Mouse (Mus musculus) lung, postnatal 14 days (tissue): ENCODE measurements around the gene Fcamr.

Source experiments
- DNase-seq: peaks from one replicate; pipeline ENCODE4 v3.0.0; 2021

The Fcamr gene

DNA sequence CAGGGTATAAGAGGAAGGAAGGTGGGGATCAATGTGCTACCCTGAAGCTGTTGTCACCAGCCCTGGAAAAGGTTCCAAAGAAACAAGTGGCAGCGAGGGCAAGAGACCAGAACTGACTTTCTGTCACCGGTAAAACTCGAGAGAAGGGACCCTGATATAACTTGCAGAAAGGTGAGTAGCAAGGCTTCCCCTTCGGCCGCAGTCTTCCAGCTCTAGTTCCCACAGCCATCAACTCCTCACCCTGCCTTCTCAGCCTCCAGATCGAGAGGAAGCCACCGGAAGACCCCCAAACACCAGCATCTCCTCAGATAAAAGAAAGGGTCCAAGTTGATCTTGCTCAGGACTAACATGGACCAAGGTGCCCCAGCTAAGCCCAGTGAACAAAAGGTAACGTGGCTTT, at the start of gene Fcamr:
Gene Fcamr (plus strand): TSS at position 301 of the 400 bp plus-strand sequence.
- DNase-seq, result no peak

DNA sequence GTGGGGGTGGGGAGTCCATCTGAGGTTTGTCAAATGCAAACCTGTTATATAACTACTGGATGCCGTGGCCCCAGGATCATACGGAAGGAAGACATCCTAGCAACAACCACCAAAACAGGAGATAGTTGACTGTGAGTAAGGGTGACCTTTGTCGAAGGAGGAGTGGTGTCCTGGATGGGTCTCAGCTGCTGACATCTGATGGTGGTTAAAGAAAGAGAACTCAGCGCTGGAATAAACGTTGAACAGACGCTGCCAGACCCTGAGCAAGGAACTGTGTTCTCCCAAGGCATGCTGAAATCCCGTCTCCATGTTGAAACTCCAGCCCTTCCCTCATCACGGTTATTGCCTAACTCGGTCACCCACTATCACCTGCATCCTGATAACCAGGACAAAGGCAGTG, 41.0 kb upstream of the Fcamr start:
- DNase-seq, result peak; percentile 55

DNA sequence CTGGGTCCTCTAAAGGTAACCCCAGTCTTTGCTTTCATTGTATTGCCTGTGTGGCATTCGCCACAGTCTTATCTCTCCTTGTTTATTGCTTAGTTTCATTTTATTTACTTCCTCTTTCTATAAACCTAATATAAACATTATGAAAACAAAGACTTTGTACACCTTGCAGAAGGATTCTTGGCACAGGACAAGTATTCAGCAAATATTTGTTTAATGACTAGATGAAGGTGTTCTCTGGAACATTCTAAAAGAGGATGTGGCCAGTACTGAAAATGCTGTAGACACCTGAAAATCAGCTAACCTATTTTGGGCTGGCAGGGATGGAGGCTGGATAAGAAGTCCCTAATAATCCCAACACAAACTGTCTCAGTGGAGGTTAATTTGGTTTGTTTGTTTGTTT, 39.1 kb upstream of the Fcamr start:
- DNase-seq, result no peak

DNA sequence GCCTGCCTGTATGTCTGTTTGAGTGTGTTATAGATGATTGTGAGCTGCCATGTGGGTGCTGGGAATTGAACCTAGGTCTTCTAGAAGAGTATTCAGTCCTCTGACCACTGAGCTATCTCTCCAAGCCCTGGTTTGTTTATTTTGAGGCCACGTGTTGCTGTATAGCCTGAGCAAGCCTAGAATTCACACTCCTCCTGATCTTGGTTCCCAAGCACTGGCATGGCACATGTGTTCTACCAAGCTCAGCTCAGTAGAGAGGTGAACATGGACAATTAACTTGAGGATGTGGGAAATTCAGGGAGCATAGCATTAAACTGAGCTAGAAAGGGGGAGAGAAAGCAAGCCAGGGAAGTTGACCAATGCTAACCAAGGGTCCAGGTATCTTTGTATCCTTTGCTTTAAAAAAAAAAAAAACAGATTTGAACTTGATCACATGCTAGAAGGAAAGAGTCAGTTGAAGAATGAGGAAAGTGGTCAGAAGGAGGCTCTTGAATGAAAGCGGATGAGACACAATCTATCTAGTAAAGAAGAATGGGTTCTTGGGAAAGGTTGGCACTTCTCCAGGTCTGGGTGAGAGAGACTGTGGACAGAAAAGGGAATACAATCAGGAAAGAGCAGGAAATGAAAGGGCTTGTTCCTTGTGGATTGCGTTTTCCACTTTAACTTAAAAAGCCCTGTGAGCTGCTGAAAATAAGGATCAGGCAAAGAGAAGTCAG, 38.5 kb upstream of the Fcamr start:
- DNase-seq, result no peak

DNA sequence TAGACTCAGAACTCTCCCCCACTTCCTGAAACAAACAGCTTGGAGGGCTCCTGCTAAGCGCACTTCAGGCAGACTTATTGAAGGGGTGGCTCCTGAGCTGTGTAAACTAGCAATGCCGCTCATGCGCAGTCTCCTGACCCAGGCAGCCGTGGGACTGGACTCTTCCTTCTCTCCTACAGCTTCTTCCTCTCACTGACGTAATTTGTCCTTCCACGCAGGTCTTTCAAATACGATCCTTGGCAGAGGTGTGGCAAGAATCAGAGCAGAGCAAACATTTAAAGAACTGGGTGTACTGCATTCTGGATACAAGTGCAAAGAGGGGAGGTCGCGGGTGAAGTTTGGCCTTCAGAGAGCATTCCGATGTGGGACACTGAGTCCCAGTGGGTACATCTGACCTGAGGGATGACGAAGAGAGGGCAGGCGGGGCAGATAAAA, 36.7 kb upstream of the Fcamr start:
- DNase-seq, result peak; percentile 76

DNA sequence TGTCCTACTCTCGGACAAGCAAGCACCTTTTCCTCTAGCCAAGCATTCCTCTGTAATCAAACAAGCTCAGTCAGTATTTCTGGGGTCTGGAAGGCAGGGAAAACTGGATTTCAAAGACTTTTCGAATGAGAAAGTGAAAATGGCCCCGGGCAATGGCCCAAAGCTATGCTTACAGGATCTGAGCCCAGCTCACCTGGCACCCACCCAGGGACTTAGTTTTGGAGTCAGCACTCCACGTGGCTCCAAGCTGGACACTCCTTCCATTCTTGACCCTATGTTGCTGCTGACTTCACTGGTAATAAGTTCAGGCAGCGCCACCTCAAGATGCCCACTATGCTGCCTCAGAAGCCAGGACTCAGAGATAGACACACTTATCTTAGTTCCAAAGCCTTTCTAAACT, 33.6 kb upstream of the Fcamr start:
- DNase-seq, result peak; percentile 60

DNA sequence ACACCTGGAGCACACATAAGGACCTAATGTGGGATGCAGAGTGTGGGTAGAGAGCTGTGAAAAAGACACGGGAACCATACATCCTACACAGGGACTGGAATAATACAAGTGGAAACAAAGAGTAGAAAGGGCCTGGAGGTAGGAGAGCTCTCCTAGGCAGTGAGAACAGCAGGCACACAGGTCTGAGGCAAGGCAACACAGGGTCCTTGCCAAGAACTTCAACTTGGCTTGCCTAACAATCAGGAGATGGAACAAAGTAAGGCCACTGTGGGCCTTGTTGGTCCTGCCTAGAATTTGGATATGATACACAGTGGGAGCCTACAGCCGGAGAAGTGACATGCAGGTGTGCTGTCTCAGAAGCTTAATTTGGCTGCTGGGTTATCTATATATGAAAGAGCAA, 30.8 kb upstream of the Fcamr start:
- no peak for DNase-seq

DNA sequence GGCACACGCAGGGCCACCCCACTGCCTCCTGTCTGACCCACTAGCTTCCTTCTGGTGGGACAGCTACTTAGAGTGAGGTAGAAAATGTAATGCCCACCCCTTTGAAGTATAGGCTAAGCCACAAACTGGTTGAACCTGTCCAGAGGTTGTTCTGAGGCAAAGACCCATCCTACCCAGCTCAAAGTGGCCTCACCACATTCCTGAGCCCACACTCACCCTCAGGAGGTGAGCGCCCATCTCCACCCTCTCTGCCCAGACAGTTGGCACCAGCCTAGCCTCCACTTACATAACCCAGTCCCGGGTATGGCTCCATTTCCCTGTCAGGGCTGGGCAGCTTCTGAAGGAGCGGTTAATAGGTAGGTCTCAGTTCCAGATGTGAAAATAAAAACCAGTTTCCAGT, 30.2 kb upstream of the Fcamr start:
- DNase-seq, result peak; percentile 66

DNA sequence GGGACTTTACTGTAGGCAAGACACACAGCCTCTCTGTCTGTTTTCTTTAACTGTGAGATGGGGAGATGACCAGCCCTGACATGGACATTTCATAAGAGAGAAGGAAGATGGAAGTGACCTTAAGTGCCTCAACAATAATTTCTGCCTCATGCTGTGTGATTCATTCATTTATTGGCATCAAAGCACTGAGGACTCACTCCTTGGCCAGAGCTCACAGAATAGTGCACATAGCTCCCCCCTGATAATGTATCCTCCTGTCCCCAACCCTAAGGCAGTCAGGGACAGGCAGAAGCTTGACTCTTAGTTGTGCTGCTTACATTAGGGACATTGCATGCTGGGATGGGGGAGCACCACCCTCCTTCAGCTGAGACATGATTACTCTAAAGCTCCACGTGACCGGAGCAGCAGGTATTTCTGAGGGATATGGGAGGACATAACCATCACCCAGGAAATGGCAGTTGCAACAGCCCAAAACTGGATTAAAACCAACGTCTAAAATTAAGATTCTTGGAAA, 29.7 kb upstream of the Fcamr start:
- no peak for DNase-seq

DNA sequence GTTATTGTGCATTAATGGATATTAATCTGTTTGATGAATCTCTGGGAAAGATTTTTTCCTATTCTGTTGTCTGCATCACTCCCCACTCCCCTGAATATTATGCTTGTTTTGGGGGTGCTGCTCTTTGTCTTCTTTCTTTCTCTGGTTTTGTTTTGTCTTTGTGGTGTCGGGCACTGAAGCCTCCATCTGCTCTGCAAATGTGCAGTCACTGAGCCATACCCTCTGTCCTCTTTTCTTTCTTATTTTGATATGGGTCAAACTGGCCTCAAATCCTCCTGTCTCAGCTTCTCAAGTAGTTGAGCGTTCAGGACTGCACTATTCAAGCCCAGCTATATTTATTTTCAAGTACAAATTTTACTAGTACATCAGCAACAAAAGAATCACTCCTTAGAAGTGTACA, 25.5 kb upstream of the Fcamr start:
- no peak for DNase-seq

DNA sequence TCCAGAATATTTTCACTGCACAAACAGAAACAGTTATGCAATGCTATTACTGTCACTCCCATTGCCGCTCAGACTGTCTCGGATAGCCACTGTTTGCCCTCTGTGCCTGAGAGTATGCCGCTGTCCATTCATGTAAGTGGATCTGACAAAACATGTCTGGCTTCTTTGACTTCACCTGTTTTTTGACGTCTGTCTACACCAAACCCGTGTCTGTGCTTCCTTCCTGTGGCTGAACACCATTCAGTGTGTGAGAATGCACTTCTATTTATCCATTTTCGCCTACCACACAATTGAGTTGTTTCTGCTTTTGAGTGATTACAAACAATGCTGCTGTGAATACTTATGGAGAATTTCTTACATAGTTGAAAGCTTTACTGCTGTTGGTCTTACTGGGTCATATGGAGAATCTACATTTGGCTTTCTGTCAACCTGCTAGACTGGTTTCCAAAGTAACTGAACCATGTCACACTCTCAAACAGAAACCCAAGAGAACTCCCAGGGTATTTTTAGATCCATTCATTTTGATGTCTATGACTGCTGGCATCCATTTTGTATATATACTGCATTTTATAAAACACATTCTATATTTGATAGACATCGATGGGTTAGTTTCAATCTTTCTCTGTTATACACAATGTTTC, 24.9 kb upstream of the Fcamr start:
- DNase-seq, result no peak

DNA sequence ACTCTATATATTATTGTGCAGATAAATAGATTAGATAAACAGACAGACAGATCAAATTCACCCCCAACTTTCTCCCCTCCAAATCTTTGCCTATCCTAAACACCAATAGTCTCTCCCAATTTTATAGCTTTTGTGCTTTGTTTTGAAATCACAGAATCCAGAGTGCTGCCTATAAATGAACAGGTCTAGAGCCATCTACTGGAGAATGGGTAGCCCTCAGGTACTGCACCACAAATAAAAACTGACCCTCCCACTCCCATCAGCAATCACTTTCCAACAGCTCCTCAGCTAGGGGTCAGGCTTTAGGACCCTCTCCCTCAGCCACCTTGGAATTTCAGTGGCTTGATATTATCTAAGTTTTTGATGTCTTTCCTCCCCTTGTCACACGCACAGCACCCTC, 24.1 kb upstream of the Fcamr start:
- DNase-seq, result no peak

DNA sequence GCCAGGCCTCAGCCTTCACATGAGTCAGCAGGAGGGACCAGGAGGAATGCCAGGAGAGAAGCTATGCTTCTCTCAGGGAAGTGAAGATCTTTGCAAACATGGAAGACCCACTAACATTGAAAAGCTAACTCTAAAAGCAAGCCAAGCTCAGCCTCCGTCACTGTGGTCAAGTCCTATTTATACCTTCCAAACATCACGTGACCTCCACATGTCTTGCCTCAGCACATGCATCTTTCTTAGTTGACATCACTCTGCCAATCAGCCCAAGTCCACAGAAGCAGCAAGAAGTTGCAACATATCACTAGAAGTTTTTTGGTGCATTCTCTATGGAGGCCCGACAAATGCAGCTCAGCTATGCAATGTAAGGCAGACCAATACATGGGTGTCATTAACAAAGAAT, 20.8 kb upstream of the Fcamr start:
- DNase-seq, result no peak

DNA sequence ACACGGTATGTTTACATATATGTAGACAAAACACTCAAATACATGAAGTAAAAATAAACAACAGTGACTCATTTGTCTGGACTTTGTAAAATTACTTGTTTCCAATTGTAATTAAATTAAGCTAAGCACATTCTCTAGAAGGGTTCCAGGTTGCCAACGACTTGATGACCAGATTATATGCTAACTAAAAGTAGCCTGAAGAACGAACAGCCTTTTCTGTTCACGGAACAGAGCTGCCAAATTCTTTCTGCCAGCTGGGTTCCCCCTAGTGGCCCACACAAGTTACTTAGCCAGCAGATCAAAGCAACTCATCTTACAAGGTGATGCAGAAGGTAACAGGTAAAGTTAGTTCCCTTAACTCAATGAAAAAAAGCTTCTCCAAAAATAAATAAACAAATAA, 16.6 kb upstream of the Fcamr start:
- DNase-seq, result peak; percentile 46

DNA sequence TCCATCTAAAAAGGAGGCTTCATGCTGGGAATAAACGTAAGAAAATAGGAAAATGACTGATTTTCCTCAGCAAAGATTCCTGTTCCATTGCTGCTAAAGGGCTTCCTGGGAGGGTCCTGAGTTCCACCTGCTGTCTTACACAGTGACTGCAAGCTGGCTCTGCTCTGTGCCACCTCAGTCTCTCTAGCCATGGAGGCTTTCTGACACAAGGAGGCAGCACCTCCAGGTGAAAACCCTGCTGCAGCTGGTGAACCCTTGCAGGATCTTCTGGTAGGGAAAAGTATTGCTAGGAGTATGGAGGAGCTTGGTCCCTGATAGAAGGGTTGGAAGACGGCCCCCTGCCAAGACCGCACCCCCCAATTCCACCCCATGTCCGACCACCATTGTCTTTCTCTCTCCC, 13.7 kb upstream of the Fcamr start:
- DNase-seq, result no peak

DNA sequence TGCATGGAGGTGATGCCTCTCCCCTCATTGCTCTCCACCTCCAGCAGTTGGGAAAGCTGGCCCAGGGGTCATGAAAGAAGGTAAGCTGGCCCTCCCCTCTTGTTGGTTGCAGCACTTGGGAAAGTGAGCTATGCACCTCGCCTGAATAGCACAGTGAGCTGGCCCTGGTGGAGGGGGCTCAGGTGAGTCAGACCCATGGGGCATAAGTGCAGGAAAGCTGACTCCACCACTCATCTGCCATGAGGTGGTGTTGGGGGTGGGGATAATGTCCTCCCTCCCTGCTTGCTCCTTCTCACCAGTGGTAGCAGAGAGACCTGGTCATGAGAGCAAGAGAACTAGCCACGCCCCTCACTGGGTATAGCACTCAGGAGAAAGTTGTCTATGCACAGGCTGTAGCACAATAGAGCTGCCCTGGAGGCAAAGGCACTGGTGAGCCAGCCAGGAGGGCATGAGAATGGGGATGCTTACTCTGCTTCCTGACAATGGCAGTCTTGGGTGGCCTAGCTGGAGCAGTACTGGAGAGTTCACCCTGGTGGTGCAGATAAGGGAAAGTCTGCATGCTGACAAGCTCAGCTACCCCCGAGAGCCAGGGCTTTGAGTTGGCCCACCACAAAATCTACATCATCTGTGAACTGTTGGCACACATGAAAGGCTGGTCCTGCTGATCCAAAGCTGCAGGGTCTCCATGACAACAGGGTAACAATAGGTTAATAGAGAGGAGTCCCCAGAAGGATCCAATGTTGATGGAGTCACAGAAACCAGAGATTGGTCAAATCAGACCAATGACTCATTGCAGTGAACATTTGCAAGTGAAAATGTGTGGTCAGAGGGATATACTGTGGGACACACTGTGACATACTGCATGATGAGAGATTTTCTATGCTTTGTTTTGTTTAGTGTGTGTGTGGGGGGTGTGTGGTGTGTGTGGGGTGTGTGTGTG, 10.9 kb upstream of the Fcamr start:
- DNase-seq, result no peak

DNA sequence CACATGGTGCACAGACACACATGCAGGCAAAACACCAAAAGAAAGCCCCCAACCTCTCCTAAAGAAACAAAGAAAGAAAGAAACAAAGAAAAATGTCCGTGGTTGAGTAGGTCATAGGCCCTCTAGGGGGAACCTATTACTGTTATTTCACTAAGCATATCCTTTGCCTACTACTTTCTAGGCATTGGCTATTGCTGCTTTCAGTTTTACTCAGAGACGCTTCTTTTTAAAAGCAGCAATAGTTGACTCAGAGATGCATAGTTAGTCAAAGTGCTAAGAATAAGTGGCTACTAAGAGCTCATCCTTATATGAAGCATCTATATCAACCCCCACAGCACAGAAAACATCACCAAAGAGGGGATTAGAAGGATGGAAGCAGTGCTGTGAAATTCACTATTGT, 5.4 kb upstream of the Fcamr start:
- no peak for DNase-seq

DNA sequence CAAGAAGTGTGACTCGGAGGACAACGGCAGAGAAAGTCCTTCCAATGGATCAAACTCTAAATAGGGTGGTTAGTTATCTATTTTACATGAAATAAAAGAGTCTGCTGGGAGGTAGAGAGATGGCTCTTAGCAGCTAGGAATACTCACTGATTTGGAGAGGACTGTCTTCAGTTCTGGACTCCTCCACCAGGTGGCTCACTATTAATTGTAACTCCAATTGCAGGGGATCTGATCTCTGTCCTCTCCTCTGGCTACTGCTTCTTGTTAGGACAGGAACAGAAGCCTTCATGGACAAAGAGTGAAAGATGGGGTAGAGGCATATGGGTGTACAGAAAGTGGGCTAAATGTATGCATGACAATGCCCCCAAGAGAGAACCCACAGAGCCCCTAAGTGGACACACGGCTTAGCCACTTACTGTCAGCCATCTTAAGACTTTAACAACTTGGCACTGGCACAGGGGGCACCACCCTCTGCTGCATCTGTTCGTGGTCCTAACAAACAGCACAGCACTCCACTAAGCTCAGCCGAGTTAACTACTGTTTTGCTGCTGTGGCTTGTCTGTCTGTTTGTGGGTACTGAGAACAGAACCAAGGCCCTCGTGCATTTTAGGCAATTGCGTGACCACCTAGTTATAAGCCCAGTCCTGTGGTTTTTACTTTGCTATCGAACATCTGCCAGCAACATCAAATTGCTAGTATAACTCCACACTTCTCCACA, 3.6 kb upstream of the Fcamr start:
- peak; percentile 69 for DNase-seq

DNA sequence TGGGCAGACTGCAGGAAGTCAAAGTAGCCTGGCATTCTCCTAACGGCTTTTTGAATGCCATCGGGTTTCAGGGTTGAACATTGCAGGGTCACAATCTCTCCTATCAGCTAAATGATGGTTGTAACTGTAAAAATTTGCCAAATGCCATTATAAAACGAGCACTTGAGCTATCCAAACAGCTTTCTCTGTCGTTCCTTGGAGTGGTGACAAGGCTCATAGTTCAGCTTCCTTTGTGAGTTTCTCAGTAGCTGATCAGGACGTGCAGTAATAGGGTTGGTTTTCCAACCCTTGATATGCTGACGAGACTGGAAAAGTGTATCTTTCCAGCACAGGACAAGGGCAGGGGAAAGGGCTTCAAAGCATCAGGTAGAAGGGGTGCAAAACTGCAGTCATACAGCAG, 2.7 kb upstream of the Fcamr start:
- DNase-seq, result no peak

DNA sequence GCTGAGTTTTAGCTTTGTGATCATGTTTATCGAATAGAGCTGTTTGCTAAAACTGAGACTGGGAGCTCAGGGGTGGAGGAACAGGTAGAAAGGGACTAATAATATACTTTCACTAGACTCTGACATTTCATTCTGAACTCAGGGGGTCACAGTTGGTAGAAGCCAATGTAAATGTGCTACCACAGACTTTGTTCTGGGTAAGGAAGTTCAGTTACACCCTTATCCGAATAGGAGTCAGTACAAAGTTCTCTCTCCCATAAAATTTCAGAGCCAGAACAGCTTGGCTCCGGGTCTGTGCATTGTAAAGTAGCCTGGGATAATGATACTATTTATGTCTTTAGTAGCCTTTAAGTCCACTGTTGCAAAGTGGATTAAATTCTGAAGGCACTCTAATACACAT, 2.2 kb upstream of the Fcamr start:
- DNase-seq, result no peak

DNA sequence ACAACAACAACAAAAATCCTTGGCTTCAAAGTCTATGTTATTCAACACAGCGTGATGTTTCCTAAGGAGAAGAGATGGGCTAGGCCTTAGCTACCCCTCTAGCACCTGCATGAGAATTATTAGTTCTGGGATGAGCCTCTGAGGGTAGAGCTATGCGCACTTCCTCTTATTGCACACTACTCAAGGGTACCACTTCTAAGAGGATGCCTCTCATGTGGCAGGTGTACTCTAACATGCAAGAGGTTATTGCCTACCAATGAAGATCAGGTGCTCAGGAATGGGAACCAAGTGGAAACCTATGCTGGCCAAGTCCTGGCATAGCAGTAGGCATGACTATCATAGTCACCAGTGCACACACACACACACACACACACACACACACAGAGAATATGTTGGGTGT, 1.3 kb upstream of the Fcamr start:
- DNase-seq, result no peak

DNA sequence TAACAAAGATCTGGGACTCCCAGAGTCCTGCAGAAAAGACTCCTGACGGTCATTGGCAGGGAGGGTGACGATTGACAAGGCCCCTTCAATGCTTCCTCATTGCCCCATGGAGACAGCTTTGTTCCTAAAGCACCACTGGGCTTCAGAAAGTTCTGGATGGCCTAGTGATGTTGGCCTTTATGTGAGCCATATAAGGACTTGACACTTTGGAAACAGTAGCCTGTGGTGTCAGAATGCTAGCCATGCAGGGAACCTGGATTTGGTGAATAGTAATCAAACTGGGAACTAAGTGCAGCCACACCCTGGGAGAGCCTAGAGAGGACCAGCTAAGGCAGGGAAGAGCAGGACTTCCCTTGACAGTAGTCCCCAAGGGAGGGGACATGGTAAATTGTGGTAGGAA, 809 bp downstream of the Fcamr start:
- no peak for DNase-seq

DNA sequence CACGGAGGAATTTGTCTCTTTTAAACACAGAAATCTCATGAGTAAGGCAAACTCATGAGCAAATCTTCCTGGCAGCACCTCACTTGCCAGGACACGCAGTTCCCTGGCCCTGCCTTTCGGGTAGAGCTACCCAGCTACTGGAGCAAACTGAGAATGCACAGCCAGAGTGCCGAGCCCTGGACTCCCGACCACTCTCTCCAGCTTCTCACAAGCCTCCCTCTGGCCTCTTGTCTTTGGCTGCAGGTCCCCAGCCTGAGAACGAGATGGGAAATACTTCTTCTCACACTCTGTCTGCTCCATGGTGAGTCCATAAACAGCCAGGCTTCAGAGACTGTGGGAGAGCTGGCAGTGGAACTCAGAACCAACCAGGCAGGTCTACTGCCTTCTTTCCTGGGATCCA, 2.3 kb downstream of the Fcamr start:
- no peak for DNase-seq
